Mouse (Mus musculus) adrenal gland (tissue): ENCODE data around the gene Iqgap3.

Experiments used
- intact Hi-C: fragments of 180-260 bp; cut with DNase I; formaldehyde crosslinking; loops from one replicate; pipeline ENCODE4 v1.15.1; 2025
- long read RNA-seq, 2 experiments: library from polyadenylated mRNA; unstranded; transcript quantifications; one replicate each; pipeline ENCODE4 v2.0.0; 2020; ENCODE audit warnings: borderline replicate concordance in 1 of 2; ENCODE audit not compliant: insufficient replicate concordance in 1 of 2

The Iqgap3 gene
- long read RNA-seq, experiment 1 = 0 reads
- long read RNA-seq, experiment 2 = 0 reads

- intact Hi-C loops = no loop called here
Observed at GRCm38 (mm10) chr3:88081345-88082223, at the start of gene Iqgap3. Gene Iqgap3, plus strand, starts transcription at chr3:88081971.

- intact Hi-C loops = no loop called here
Observed at GRCm38 (mm10) chr3:88033506-88033905, 48.3 kb upstream of the Iqgap3 start.

DNA sequence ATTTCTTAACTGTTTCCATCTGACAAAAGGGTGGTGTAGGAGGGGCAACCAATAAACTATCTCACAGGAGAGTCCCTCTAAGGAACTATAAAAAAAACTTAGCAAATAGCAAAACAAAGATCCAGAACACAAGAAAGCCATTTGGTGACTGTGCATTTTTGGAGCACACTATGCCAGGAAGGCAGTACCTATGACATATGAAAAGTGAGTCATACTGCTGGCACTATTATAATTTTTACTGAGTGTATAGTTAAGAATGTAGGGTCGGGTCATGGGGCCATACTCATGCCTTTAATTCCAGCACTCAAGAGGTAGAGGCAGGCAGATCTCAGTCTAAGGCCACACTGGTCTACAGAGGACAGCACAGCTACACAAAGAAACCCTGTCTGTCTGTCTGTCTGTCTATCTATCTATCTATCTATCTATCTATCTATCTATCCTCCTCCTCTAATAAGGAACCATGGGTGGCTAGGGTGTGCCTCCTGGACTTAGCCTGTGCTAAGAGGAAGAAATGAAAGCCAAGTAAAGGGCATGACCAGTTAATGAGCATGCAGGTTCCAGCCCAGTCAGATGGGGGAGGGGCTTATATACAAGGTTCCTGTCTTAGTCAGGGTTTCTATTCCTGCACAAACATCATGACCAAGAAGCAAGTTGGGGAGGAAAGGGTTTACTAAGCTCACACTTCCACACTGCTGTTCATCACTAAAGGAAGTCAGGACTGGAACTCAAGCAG, 46.0 kb upstream of the Iqgap3 start:
- intact Hi-C loops = no loop called here

GRCm38 (mm10) chr3:88042661-88043421, 38.9 kb upstream of the Iqgap3 start, which contains the start of gene Gpatch4:
Gene Gpatch4, plus strand, starts transcription at chr3:88043108.
- intact Hi-C loops = no loop called here

- intact Hi-C loops = no loop called here
Observed at GRCm38 (mm10) chr3:88049532-88049931, 32.2 kb upstream of the Iqgap3 start.

DNA sequence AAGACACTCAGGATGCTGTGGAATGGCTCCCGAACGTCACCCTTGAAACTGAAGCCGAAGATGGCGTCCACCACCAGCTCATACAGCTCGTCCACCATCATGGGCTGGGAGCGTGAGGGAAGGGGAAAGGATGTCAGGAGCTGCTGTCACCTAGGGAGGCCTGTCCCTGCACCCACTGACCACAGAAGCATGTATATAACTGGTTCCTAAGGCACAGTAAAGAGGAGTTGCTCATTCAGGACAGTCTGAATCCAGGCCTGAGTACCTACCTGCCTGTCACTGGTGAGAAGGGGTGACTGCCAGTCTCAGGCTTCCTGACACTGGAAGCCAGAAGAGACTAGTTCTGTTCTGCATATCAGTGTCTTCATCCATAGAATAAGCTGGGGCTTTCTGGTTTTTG, 24.7 kb upstream of the Iqgap3 start:
- intact Hi-C loops = loop anchor here (5.0 kb wide), 1 partner anchor 35 kb away; no protein-coding TSS in a partner anchor

GRCm38 (mm10) chr3:88057902-88058696, 23.7 kb upstream of the Iqgap3 start, which contains the start of gene Naxe:
Gene Naxe, minus strand, starts transcription at chr3:88058495.
- intact Hi-C loops = loop anchor here (5.0 kb wide), 1 partner anchor 36 kb away; no protein-coding TSS in a partner anchor

DNA sequence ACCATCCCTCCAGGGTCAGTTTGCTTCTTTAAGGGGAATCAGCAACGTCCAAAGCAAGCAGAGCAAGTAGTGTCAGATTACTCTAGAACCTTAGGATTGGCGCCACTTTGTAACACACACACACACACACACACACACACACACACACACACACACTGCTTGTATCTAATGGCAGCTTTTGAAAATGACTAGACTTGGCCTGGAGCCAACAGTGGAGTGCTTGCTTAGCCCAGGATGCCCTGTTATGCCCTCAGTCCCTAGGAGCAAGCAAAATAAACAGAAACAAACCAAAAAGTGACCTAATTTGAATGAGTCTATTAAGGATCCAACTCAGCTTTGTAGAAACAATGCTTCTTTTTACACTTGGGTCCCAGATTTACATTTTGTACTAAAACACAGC, 13.4 kb upstream of the Iqgap3 start:
- intact Hi-C loops = no loop called here

DNA sequence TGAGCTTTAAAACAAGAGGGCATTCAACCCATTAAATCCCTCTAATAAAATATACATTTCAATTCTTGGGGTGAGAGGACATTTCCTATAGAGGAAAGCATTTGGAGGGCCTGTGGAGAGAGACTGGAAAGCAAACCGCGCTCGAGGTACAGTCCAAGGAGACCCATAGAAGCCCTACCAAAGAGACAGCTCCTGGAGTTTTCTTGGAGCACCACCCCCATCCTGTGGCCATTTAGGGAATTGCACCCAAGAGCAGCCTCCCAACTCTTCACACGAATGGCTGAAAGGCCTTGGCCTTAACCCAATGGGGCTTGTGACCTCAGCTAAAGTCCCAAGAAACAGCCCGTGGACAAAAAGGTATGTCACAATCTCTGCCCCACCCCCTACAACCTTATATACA, 10.0 kb upstream of the Iqgap3 start:
- intact Hi-C loops = loop anchor here (1.0 to 10.0 kb wide), 2 partner anchors 60 to 137 kb away; partner anchors contain the start of genes Isg20l2 and Rrnad1

- intact Hi-C loops = loop anchor here (10.0 kb wide), 1 partner anchor 139 kb away; the partner anchor contains the start of genes Isg20l2 and Rrnad1
Observed at GRCm38 (mm10) chr3:88073631-88074030, 8.1 kb upstream of the Iqgap3 start.

GRCm38 (mm10) chr3:88074351-88074750, 7.4 kb upstream of the Iqgap3 start:
- intact Hi-C loops = loop anchor here (10.0 kb wide), 1 partner anchor 140 kb away; the partner anchor contains the start of genes Isg20l2 and Rrnad1

DNA sequence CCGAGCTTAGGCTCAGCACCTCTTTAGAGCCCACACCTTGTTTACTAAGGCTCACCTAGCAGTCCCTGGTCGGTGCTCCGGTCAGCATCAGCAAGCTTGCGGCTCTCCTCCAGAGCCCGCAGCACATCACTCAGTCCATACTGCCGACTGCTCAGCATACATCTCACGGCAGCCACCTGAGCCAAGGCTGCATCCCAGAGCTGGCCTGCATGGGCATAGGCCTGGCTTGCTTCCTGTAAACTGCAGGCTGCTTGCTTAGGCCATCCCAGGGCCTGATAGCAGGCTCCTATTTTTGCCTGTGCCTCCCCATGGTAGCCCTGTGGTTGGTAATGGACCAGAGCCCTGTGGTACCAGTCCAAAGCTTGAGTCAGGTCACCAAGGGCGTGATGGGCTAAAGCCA, 7.0 kb upstream of the Iqgap3 start:
- intact Hi-C loops = loop anchor here (10.0 kb wide), 1 partner anchor 140 kb away; the partner anchor contains the start of genes Isg20l2 and Rrnad1

GRCm38 (mm10) chr3:88077441-88077840, 4.3 kb upstream of the Iqgap3 start:
- intact Hi-C loops = loop anchor here (10.0 kb wide), 1 partner anchor 143 kb away; the partner anchor contains the start of genes Isg20l2 and Rrnad1

GRCm38 (mm10) chr3:88078204-88078603, 3.6 kb upstream of the Iqgap3 start, which contains the start of gene Ttc24:
Gene Ttc24, minus strand, starts transcription at chr3:88078304.
- intact Hi-C loops = loop anchor here (10.0 kb wide), 1 partner anchor 143 kb away; the partner anchor contains the start of genes Isg20l2 and Rrnad1

DNA sequence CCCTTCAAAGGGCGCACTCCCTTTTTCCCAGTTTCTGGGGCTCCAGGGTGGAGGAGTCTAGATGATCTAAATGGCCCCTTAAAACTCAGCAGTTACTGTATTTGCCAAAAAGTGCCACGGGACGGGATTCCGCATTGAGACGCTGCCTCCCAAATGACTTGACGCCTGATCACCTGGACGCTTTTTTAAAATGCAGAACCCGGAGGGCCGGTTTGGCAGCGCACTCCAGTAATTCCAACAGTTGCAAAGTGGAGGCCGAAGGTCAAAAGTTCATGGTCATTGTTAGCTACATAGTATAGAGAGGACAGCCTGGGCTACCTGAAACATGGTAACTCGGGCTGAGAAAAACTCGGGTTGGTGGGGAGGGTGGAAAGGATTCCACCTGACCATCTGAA, 450 bp downstream of the Iqgap3 start:
- intact Hi-C loops = no loop called here

DNA sequence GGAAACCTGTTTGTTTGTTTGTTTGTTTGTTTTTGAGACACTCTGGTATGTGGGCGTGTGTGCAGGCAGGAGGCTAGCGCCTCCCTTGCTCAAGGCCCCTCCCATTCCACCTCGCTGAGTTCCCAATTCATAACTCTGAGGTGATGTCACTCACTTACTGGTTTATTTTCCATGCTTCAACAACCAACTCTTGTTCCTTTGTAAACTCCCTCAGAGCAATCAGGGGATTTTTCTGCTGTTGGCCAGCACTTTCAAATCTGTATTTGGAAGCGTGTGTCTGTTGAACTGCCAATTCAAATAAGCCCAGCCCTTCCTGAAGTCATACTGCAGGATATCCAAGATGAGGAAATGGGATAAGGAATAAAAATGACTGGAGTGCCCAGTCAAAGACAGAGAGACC, 892 bp downstream of the Iqgap3 start:
- intact Hi-C loops = no loop called here

- intact Hi-C loops = no loop called here
Observed at GRCm38 (mm10) chr3:88084001-88084400, 2.2 kb downstream of the Iqgap3 start.

GRCm38 (mm10) chr3:88085459-88085858, 3.7 kb downstream of the Iqgap3 start:
- intact Hi-C loops = loop anchor here (5.0 kb wide), 2 partner anchors 47 to 157 kb away; no protein-coding TSS in a partner anchor

- intact Hi-C loops = loop anchor here (1.0 to 5.0 kb wide), 3 partner anchors 45 to 155 kb away; no protein-coding TSS in a partner anchor
Observed at GRCm38 (mm10) chr3:88087688-88088087, 5.9 kb downstream of the Iqgap3 start.

- intact Hi-C loops = no loop called here
Observed at GRCm38 (mm10) chr3:88090106-88090505, 8.3 kb downstream of the Iqgap3 start.
